ENCODE assay signal across 27 mouse cellular contexts in the genomic region with DNA sequence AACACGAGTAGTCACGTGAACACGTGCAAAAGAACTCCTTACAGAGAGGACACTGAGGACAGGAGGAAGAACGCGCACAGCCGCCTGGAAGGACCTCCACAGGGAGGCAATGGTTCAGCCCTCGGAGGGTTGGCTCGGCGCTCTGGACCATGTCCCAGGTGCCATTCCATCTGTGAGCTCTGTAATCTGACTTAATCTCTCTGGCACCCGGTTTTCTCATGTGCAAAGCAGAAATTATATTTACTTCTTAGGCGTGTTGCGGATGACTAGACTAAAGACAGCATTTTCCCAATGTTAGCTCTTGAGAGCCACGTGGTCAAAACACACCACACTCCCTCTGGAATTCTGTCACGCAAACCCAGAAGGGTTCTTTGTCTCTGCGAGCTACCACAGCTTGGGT. TPM values are rescaled to one million over a fixed set of nuclear protein-coding genes. Genes with fewer than 3 reads are reported as not detected.
DNase-seq lines count a peak whose midpoint lies in the region; TF ChIP-seq lines count a peak whose summit lies in the region.
"Had no signal": no experiment of that assay in that cellular context is flagged by ENCODE, and none has a peak within 500 bp of the region (broad histone marks: within the 10 kb centered on the region; RNA-seq: fewer than 3 reads in every experiment).

No protein-coding gene starts in this region.

- intact Hi-C loops in gastrocnemius, postnatal 14 days (cut with DNase I; ENCODE audit: low total_unique reads), result no loop called here
- intact Hi-C loops in gastrocnemius, postnatal 36 days (cut with DNase I), result no loop called here

- no peak for TF ChIP-seq CTCF in layer of hippocampus, adult 2 months (conservative IDR thresholded peaks at IDR 0.05)

- peak; percentile 35 to 57 for DNase-seq in cerebellum, postnatal 25 days
- no peak for DNase-seq in cerebellum, adult 9-11 months
- DNase-seq in gastrocnemius, postnatal 14 days, result peak; percentile 38
- DNase-seq in gastrocnemius, postnatal 36 days, result no peak
- DNase-seq in layer of hippocampus, adult 2 months (ENCODE audit: low spot score in 2 of 2), result no peak
- no peak for DNase-seq in layer of hippocampus, adult 11-12 months (ENCODE audit: low spot score)
- peak; percentile 66 for DNase-seq in brain, adult 2 months (ENCODE audit: low read depth, low spot score)
- no peak for DNase-seq in testis, postnatal 10 days (ENCODE audit: low spot score)
- DNase-seq: adrenal gland, postnatal 25 days; heart, adult 18-20 months; heart, postnatal 10 days; liver; lung, postnatal 4 days; retina, postnatal 1 day had no signal

- peak overlapping the region; percentile 55; the same call in 1 of the 2 replicates for H3K27ac ChIP-seq in layer of hippocampus, adult 2 months
- H3K27ac ChIP-seq: embryonic facial prominence, embryonic 12.5 days; forebrain, embryonic 12.5 days; hindbrain, embryonic 10.5 days; intestine, embryonic 15.5 days; limb, embryonic 10.5 days; liver, embryonic 15.5 days; lung, embryonic 15.5 days; midbrain, embryonic 15.5 days; neural tube, embryonic 13.5 days had no signal

- H3K4me3 ChIP-seq in layer of hippocampus, adult 2 months, result no peak overlapping the region
- H3K4me3 ChIP-seq: embryonic facial prominence, embryonic 12.5 days; forebrain, embryonic 12.5 days; heart, embryonic 12.5 days; hindbrain, embryonic 10.5 days; intestine, embryonic 15.5 days; limb, embryonic 10.5 days; liver, embryonic 15.5 days; lung, embryonic 15.5 days; midbrain, embryonic 15.5 days; myocyte; neural tube, embryonic 13.5 days had no signal

RNA-seq across cellular contexts. Expression of gene Rnf186, which starts 7.8 kb away (rescaled TPM):
- not detected for total RNA-seq in gastrocnemius, postnatal 14 days (2021)
- not detected for total RNA-seq in gastrocnemius, postnatal 36 days (2021)
- total RNA-seq in layer of hippocampus, adult 2 months (2021), result not detected
- total RNA-seq: adrenal gland, postnatal 25 days; heart, adult 18-20 months; heart, postnatal 10 days; left cerebral cortex, adult 8-10 months; megakaryocyte-erythroid progenitor cell, adult 5-6 weeks had no signal

RNA-seq across cellular contexts. Expression of gene Tmco4, which starts 13.6 kb away (rescaled TPM):
- total RNA-seq in gastrocnemius, postnatal 14 days (2021), result 1 to 10 TPM; 3.4 to 3.5 TPM
- total RNA-seq in gastrocnemius, postnatal 36 days (2021), result 1 to 10 TPM; 4.0 to 6.1 TPM
- 1 to 10 TPM; 1.6 to 4.2 TPM for total RNA-seq in layer of hippocampus, adult 2 months (2021)

RNA-seq across cellular contexts. Expression of gene Otud3, which starts 45.4 kb away (rescaled TPM):
- 1 to 10 TPM; 7.3 to 8.9 TPM for total RNA-seq in gastrocnemius, postnatal 14 days (2021)
- 10 to 100 TPM; 12.3 to 13.4 TPM for total RNA-seq in gastrocnemius, postnatal 36 days (2021)
- total RNA-seq in layer of hippocampus, adult 2 months (2021), result 10 to 100 TPM; 10.4 to 13.9 TPM

Comparison
In these comparisons a context has a peak if more than half of its experiments do, and no peak if none do; other contexts are left out.
1. DNase-seq: peak in cerebellum, postnatal 25 days (2 of 2), gastrocnemius, postnatal 14 days (single experiment) and brain, adult 2 months (single experiment); none in cerebellum, adult 9-11 months (single experiment), gastrocnemius, postnatal 36 days (0 of 2), layer of hippocampus, adult 2 months (0 of 2), layer of hippocampus, adult 11-12 months (single experiment) and testis, postnatal 10 days (single experiment).